Mouse (Mus musculus) liver, adult 2 months (tissue): ENCODE measurements around the gene Mrto4. TPM values are rescaled to one million over a fixed set of nuclear protein-coding genes. Genes with fewer than 3 reads are reported as not detected.
"Not testable (repeated sequence)": the region's sequence is repeated elsewhere in the genome, so short reads cannot be mapped to it uniquely, and the experiment has no call there.

Source experiments
- DNase-seq: peaks from one replicate; pipeline ENCODE4 v3.0.0-alpha.2; 2011; ENCODE audit warnings: low read depth, low spot score; ENCODE audit errors: extremely low read depth
- H3K27ac ChIP-seq: fragments of 200-500 bp; replicated peaks from 2 replicates; pipeline ENCODE4 v1.5.1; 2012; ENCODE audit warnings: low read depth, mild to moderate bottlenecking, control low read depth, inconsistent platforms, low read length; ENCODE audit not compliant: insufficient read depth
- H3K27me3 ChIP-seq: fragments of 200-500 bp; 2 replicates; pipeline ENCODE4 v1.6.1; 2012; ENCODE audit warnings: mild to moderate bottlenecking, moderate library complexity, low read length, inconsistent platforms; ENCODE audit not compliant: control insufficient read depth, insufficient read depth
- H3K36me3 ChIP-seq: fragments of 200-500 bp; 2 replicates; pipeline ENCODE4 v1.6.1; 2012; ENCODE audit warnings: low read length, inconsistent platforms; ENCODE audit not compliant: control insufficient read depth, insufficient read depth
- H3K4me1 ChIP-seq: fragments of 200-500 bp; 2 replicates; pipeline ENCODE4 v1.6.1; 2011; ENCODE audit warnings: low read length; ENCODE audit not compliant: control insufficient read depth, insufficient read depth
- H3K4me3 ChIP-seq: fragments of 200-500 bp; 2 replicates; pipeline ENCODE4 v1.5.1; 2011; ENCODE audit warnings: low read depth, mild to moderate bottlenecking, control low read depth, low read length, moderate library complexity; ENCODE audit not compliant: insufficient read depth
- H3K79me2 ChIP-seq: fragments of 200-500 bp; 2 replicates; pipeline ENCODE4 v1.6.1; 2012; ENCODE audit warnings: inconsistent platforms, mild to moderate bottlenecking, low read length, moderate library complexity; ENCODE audit not compliant: control insufficient read depth, insufficient read depth
- H3K9ac ChIP-seq: fragments of 200-500 bp; 2 replicates; pipeline ENCODE4 v1.6.1; 2012; ENCODE audit warnings: low read depth, mild to moderate bottlenecking, control low read depth, inconsistent platforms, low read length
- CTCF ChIP-seq: fragments of 200-500 bp; IDR thresholded peaks from 2 replicates; pipeline ENCODE4 v1.5.1; 2011; ENCODE audit warnings: low read depth, low read length, control low read depth
- POLR2A ChIP-seq: fragments of 200-500 bp; IDR thresholded peaks from 2 replicates; pipeline ENCODE4 v1.6.1; 2011; ENCODE audit warnings: low read length, control low read depth; ENCODE audit not compliant: insufficient read depth; ENCODE audit errors: extremely low read depth
- WGBS: fragments of 180-500 bp; shearing (Covaris S2); methylation state at CpG from one replicate; pipeline ENCODE4 v1.1.7; 2018; 5-methylcytosine and 5-hydroxymethylcytosine counted together
- polyA plus RNA-seq: library from polyadenylated mRNA; depleted of rRNA; stranded (reverse); fragments of >200 nt; gene quantifications from 2 replicates; pipeline ENCODE4 v1.2.3, GENCODE M21; 2012; rRNA removed
- total RNA-seq: library from RNA; depleted of rRNA; stranded (reverse); fragments of >200 nt; gene quantifications from 2 replicates; pipeline ENCODE4 v1.2.3, GENCODE M21; 2014; rRNA removed

Gene Mrto4
- 26.0 and 27.9 TPM in 2 replicates for total RNA-seq
- 17.2 and 22.8 TPM in 2 replicates for polyA plus RNA-seq

DNA sequence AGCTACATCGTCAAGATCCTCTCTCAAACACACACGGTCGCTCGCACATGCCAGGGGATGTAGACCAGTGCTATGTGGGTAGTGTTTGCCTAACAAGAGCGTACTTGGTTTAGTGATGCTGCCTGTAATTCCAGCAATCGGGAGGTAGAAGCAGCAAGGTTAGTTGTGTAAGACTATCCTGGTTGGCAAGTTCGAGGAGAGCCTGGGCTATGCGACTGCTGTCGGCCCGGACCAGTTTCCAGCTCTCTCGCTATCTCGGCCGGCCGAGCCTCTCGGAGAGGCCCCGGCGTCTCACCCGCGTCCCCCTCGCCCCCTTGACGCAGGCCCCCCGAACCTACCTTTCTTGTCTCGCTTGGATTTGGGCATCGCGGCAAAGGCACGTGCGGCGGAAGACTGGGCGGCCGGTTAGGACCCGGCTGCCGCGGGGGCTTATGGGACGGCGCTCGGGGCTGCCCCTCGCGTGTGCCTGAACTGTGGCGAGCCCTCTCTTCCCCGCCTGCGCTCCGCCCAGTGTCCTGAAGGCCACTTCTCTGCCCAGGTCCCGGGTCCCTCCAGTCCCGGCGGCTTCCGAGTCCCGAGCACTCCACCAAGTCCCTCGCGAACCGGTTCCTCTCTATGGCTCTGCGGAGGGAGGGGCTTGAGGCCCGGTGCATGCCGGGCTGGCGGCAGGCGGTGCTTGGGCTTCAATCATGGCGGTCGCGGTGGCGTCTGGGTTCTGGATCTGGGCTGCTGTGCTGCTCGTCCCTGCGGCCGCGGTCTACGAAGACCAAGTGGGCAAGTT is at the start of gene Mrto4, which contains the start of the genes Emc1 and Ubr4:
TSS of gene Mrto4 (minus strand) at position 646 of the 781 bp plus-strand sequence.
TSS of gene Emc1 (plus strand) at position 657 of the 781 bp plus-strand sequence.
TSS of gene Ubr4 (plus strand) at position 679 of the 781 bp plus-strand sequence.
- peaks cover 15% of the 10 kb centered on the region; the same call in 1 of the 2 replicates for H3K79me2 ChIP-seq
- H3K4me3 ChIP-seq, result peak within 1 kb of the TSS; percentile 61
- H3K27ac ChIP-seq, result peak within 1 kb of the TSS; percentile 93
- peaks cover 4% of the 10 kb centered on the region; the same call in 1 of the 2 replicates for H3K36me3 ChIP-seq
- H3K27me3 ChIP-seq, result no peaks in the 10 kb centered on the region
- peak within 1 kb of the TSS; percentile 88 for H3K9ac ChIP-seq
- under 1% methylated on average over 63 of the region's 64 CpGs for WGBS
- peak; percentile 72 for DNase-seq
- H3K4me1 ChIP-seq, result peaks cover 13% of the 10 kb centered on the region
- peak; percentile 41; the same call in 1 of the 2 replicates for TF ChIP-seq POLR2A
- TF ChIP-seq CTCF, result no peak

DNA sequence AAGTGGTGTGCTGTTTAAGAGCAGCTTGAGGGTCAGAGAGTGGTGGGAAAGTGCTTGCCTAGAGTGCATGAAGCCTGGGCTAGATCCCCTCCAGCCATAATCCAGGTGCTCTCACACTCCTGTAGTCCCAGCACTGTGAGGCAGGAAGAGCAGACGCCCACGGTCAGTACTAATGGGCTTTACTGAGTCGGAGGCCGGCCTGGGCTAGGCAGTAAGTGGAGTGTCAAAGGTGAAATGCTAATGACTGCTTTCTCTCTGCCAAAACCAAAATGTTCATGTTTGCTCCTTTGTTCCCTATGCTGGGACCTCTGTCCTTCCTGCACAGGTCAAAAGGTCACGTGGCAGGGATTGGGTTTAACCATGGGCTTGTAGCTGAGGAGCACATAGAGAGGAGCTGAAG is 48.1 kb upstream of the Mrto4 start:
- H3K36me3 ChIP-seq, result peaks cover 65% of the 10 kb centered on the region
- H3K27me3 ChIP-seq, result no peaks in the 10 kb centered on the region
- H3K79me2 ChIP-seq, result peaks cover 4% of the 10 kb centered on the region; the same call in 1 of the 2 replicates
- TF ChIP-seq POLR2A (no peak), CTCF (no peak)
- peaks cover 8% of the 10 kb centered on the region for H3K4me1 ChIP-seq
- 10% methylated on average over 5 of the region's 5 CpGs for WGBS
- peak; percentile 84 for DNase-seq
- H3K27ac ChIP-seq, result 0 out of 2 replicates have a peak overlapping the region, but pooled peaks have one; percentile 9
- no peak overlapping the region for H3K9ac ChIP-seq
- H3K4me3 ChIP-seq, result no peak overlapping the region

DNA sequence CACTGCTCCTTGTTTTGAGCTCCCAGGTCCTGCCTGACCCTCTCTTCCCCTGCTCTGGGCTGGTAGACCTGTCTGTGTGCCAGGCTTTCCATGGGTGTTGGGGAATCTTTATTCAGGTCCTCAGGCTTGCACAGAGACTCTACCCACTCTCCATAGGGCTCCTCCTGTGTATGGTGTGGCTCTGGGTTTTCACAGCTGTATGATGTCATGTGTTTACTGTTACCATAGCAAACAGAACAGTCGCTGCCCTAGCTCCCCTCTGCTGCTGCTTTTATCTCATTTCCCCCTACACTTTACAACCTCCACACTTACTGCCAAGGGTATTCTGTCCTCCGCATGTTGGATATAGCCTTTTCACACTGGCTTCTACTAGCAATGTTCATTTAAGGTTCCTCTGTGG is 43.1 kb upstream of the Mrto4 start:
- Histone ChIP-seq H3K27ac (no peak overlapping the region), H3K27me3 (no peaks in the 10 kb centered on the region), H3K79me2 (peaks cover 12% of the 10 kb centered on the region), H3K4me3 (no peak overlapping the region), H3K4me1 (peaks cover 7% of the 10 kb centered on the region), H3K36me3 (peaks cover 73% of the 10 kb centered on the region), H3K9ac (no peak overlapping the region)
- TF ChIP-seq CTCF (no peak), POLR2A (no peak)
- 46% methylated on average over 2 of the region's 2 CpGs for WGBS
- no peak for DNase-seq

DNA sequence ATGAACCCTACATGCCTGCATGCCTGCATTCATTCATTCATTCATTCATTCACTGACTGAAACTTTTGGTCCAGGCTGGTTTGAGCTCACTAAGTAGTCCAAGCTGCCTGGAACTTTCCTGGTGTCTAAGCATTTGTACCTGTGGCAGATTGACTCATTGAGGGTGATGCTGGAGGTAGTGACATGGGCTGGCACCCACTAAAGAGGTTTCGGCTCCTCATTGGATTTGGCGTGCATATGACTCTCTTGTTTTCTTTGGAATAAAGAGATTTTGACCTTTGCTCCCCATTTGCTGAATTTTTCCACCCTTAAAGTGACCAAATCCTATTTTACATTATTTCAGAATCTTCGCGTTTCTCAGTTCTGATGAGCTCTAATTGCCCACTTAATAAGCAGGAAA is 37.2 kb upstream of the Mrto4 start:
- Histone ChIP-seq H3K27ac (peak overlapping the region; percentile 80), H3K27me3 (no peaks in the 10 kb centered on the region)
- WGBS, result 23% methylated on average over 4 of the region's 4 CpGs

DNA sequence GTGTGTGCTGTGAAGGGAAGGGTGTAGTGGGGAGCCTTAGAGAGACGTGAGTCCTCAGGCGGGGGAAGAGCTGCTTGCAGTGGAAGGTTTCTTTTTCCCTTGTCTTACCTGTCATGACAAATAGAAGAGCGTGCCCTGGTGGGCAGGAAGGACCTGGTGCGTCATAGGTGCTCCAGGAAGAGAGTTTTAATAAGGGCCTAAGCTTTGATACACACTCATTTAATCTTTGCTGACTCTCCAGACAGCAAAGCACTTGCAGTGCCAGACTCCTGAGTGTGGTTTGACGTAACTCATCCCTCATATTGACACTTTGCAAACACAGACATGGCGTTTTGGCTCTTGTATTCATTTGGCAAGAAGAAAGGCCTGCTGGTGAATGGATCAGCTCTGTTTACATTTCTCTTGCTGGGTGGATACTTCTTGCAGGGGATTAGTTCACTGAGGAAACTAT is 34.5 kb upstream of the Mrto4 start:
- DNase-seq, result peak; percentile 100
- H3K36me3 ChIP-seq, result peaks cover 11% of the 10 kb centered on the region; the same call in 1 of the 2 replicates
- 12% methylated on average over 6 of the region's 6 CpGs for WGBS

More for the DNA sequence above, 37.2 kb upstream of the Mrto4 start:
- H3K4me1 ChIP-seq, result peaks cover 33% of the 10 kb centered on the region
- peaks cover 22% of the 10 kb centered on the region for H3K79me2 ChIP-seq
- peaks cover 31% of the 10 kb centered on the region for H3K36me3 ChIP-seq
- TF ChIP-seq CTCF, result no peak
- no peak for TF ChIP-seq POLR2A
- DNase-seq, result peak; percentile 95
- H3K9ac ChIP-seq, result no peak overlapping the region; the same call in 1 of the 2 replicates
- no peak overlapping the region for H3K4me3 ChIP-seq

DNA sequence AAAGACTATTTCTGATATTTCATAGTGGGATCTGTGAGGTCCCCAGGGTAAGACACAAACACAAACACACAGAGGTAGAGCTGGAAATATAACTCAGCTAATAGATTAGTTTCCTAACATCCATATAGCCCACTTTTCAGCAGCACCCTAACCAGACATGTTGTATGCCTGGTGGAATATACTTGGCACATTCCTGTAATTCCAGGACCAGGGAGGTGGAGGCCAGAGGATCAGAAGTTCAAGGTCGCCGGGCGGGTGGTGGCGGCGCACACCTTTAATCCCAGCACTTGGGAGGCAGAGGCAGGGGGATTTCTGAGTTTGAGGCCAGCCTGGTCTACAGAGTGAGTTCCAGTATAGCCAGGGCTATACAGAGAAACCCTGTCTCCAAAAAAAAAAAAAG is 33.5 kb upstream of the Mrto4 start:
- peak; percentile 57 for DNase-seq
- not testable (repeated sequence) for H3K4me3 ChIP-seq, H3K9ac ChIP-seq, H3K27me3 ChIP-seq, H3K36me3 ChIP-seq
- Histone ChIP-seq H3K4me1 (peaks cover 55% of the 10 kb centered on the region), H3K27ac (peak overlapping the region; percentile 94; the same call in 1 of the 2 replicates), H3K79me2 (peaks cover 39% of the 10 kb centered on the region)
- WGBS, result 24% methylated on average over 5 of the region's 5 CpGs

More for the DNA sequence above, 34.5 kb upstream of the Mrto4 start:
- TF ChIP-seq POLR2A (no peak), CTCF (no peak)
- H3K4me3 ChIP-seq, result no peak overlapping the region
- H3K79me2 ChIP-seq, result peaks cover 39% of the 10 kb centered on the region
- H3K27ac ChIP-seq, result peak overlapping the region; percentile 94
- no peaks in the 10 kb centered on the region for H3K27me3 ChIP-seq
- H3K9ac ChIP-seq, result peak overlapping the region; percentile 53
- peaks cover 51% of the 10 kb centered on the region for H3K4me1 ChIP-seq
